ENCODE assay signal across 8 mouse cellular contexts in genomic region chr4:135854630-135855029, GRCm38 (mm10). TPM values are rescaled to one million over a fixed set of nuclear protein-coding genes. Genes with fewer than 3 reads are reported as not detected.
DNase-seq lines count a peak whose midpoint lies in the region; ATAC-seq and TF ChIP-seq lines count a peak whose summit lies in the region.

No protein-coding gene starts in this region.

- no peak for TF ChIP-seq POLR2A in heart, adult 2 months (IDR thresholded peaks at IDR 0.05; ENCODE audit: insufficient read depth, low read depth, low read length)
- no peak for TF ChIP-seq POLR2A in ES-Bruce4 (IDR thresholded peaks at IDR 0.05; ENCODE audit: insufficient read depth, low read length)

- no peak for TF ChIP-seq CTCF in heart, adult 2 months (IDR thresholded peaks at IDR 0.05)
- no peak for TF ChIP-seq CTCF in ES-Bruce4 (IDR thresholded peaks at IDR 0.05; ENCODE audit: low read depth, low read length)
- no peak for TF ChIP-seq CTCF in liver, postnatal 0 days (IDR thresholded peaks at IDR 0.05; ENCODE audit: low read depth)

- TF ChIP-seq EP300 in heart, adult 2 months (IDR thresholded peaks at IDR 0.05; ENCODE audit: insufficient read depth, low read depth, low read length), result no peak
- TF ChIP-seq EP300 in ES-Bruce4 (IDR thresholded peaks at IDR 0.05; ENCODE audit: insufficient read depth, low read depth, low read length), result no peak
- TF ChIP-seq EP300 in liver, postnatal 0 days (IDR thresholded peaks at IDR 0.05; ENCODE audit: low read depth), result no peak

- H3K27me3 ChIP-seq in heart, adult 2 months (ENCODE audit: control insufficient read depth, insufficient read depth, low read length), result no peaks in the 10 kb centered on the region
- H3K27me3 ChIP-seq in ES-Bruce4 (ENCODE audit: control insufficient read depth, insufficient read depth, low read length, poor library complexity, severe bottlenecking), result no peaks in the 10 kb centered on the region
- H3K27me3 ChIP-seq in hindbrain, embryonic 10.5 days (ENCODE audit: insufficient read depth, poor library complexity, severe bottlenecking), result no peaks in the 10 kb centered on the region
- no peaks in the 10 kb centered on the region for H3K27me3 ChIP-seq in liver, postnatal 0 days (ENCODE audit: insufficient read depth, low read length)

- H3K27ac ChIP-seq in heart, adult 2 months, result no peak overlapping the region; the same call in 1 of the 2 replicates
- peak overlapping the region; percentile 92 for H3K27ac ChIP-seq in ES-Bruce4 (ENCODE audit: insufficient read depth, low read length)
- peak overlapping the region; percentile 99 for H3K27ac ChIP-seq in hindbrain, embryonic 10.5 days
- H3K27ac ChIP-seq in liver, postnatal 0 days (ENCODE audit: low read depth), result peak overlapping the region; percentile 98

- WGBS in heart, adult 2 months, result 78% methylated on average over 11 of the region's 11 CpGs
- WGBS in hindbrain, embryonic 10.5 days, result 76% methylated on average over 11 of the region's 11 CpGs
- WGBS in liver, postnatal 0 days (ENCODE audit: insufficient replicate concordance), result 78% methylated on average over 11 of the region's 11 CpGs

- ATAC-seq in liver, postnatal 0 days, result no peak
- ATAC-seq in erythroid progenitor cell, adult 5-6 weeks (replicated peaks; ENCODE audit: low FRiP score, poor library complexity, severe bottlenecking), result no peak

- peak; percentile 88 for DNase-seq in heart, adult 11 months
- no peak for DNase-seq in heart, adult 2 months
- no peak for DNase-seq in hindbrain, embryonic 10.5 days (ENCODE audit: low spot score)
- DNase-seq in liver, postnatal 0 days, result no peak
- DNase-seq in ovary, adult 18-20 months (ENCODE audit: low spot score), result no peak
- no peak for DNase-seq in left cerebral cortex, postnatal 4 days

- peak overlapping the region; percentile 95 for H3K4me2 ChIP-seq in liver, postnatal 0 days (ENCODE audit: low read depth, low read length)

- H3K79me2 ChIP-seq in heart, adult 2 months (replicated peaks; ENCODE audit: control insufficient read depth, insufficient read depth, low read length), result peaks cover 3% of the 10 kb centered on the region

- H3K4me1 ChIP-seq in heart, adult 2 months (ENCODE audit: control insufficient read depth, insufficient read depth, low read length), result peaks cover 8% of the 10 kb centered on the region
- H3K4me1 ChIP-seq in ES-Bruce4 (ENCODE audit: control insufficient read depth, insufficient read depth, low read length), result no peaks in the 10 kb centered on the region
- peaks cover 56% of the 10 kb centered on the region for H3K4me1 ChIP-seq in hindbrain, embryonic 10.5 days (replicated peaks)
- peaks cover 55% of the 10 kb centered on the region for H3K4me1 ChIP-seq in liver, postnatal 0 days (ENCODE audit: insufficient read depth)

- H3K9ac ChIP-seq in heart, adult 2 months (ENCODE audit: low read depth, low read length), result no peak overlapping the region
- peak overlapping the region; percentile 79 for H3K9ac ChIP-seq in ES-Bruce4 (ENCODE audit: low read depth, poor library complexity, severe bottlenecking)
- peak overlapping the region; percentile 86; the same call in 1 of the 2 replicates for H3K9ac ChIP-seq in liver, postnatal 0 days (replicated peaks)

- H3K9me3 ChIP-seq in ES-Bruce4 (replicated peaks; ENCODE audit: control insufficient read depth, insufficient read depth, low read length, poor library complexity, severe bottlenecking), result no peaks in the 10 kb centered on the region
- H3K9me3 ChIP-seq in hindbrain, embryonic 10.5 days, result no peaks in the 10 kb centered on the region
- H3K9me3 ChIP-seq in liver, postnatal 0 days (ENCODE audit: low read length), result no peaks in the 10 kb centered on the region

- no peak overlapping the region for H3K4me3 ChIP-seq in heart, adult 2 months
- H3K4me3 ChIP-seq in ES-Bruce4 (ENCODE audit: low read depth, low read length), result peak overlapping the region; percentile 85
- H3K4me3 ChIP-seq in hindbrain, embryonic 10.5 days, result peak overlapping the region; percentile 93
- H3K4me3 ChIP-seq in liver, postnatal 0 days (ENCODE audit: low read depth, low read length), result peak overlapping the region; percentile 88

- H3K36me3 ChIP-seq in heart, adult 2 months (ENCODE audit: control insufficient read depth, insufficient read depth, low read length), result peaks cover 20% of the 10 kb centered on the region
- H3K36me3 ChIP-seq in ES-Bruce4 (ENCODE audit: control insufficient read depth, insufficient read depth, low read length, poor library complexity, severe bottlenecking), result peaks cover 16% of the 10 kb centered on the region
- H3K36me3 ChIP-seq in hindbrain, embryonic 10.5 days, result peaks cover 10% of the 10 kb centered on the region
- H3K36me3 ChIP-seq in liver, postnatal 0 days (replicated peaks; ENCODE audit: insufficient read depth, low read length), result peaks cover 10% of the 10 kb centered on the region

- intact Hi-C loops in heart, adult 2 months (cut with DNase I), result loop anchor here (10.0 kb wide), 1 partner anchor 500 kb away; the partner anchor contains the start of gene Srrm1
- intact Hi-C loops in left cerebral cortex, postnatal 4 days (cut with DNase I), result no loop called here

RNA-seq across cellular contexts. Expression of gene Srsf10, which starts 0.9 kb away (rescaled TPM):
- total RNA-seq in heart, adult 2 months (2021), result 10 to 100 TPM; 45.3 to 49.1 TPM
- 28.8 and 37.7 TPM in 2 replicates for polyA plus RNA-seq in heart, adult 2 months (2012; rRNA removed)
- 293 and 302 TPM in 2 replicates for polyA plus RNA-seq in ES-Bruce4 (2011; ENCODE audit: insufficient read depth, insufficient read length, low read depth, missing spikeins)
- 283 and 352 TPM in 2 replicates for polyA plus RNA-seq in hindbrain, embryonic 10.5 days (2016; fragmentation: Nextera tagmentation; extraction: Ambion mirVana)
- 62.1 and 67.6 TPM in 2 replicates for polyA plus RNA-seq in liver, postnatal 0 days (2015; fragmentation: Nextera tagmentation; extraction: Ambion mirVana)
- 100 to 1,000 TPM; 103 to 120 TPM for total RNA-seq in left cerebral cortex, postnatal 4 days (2021)
- total RNA-seq in erythroid progenitor cell, adult 5-6 weeks (2015; ENCODE audit: low replicate concordance), result 410 and 552 TPM in 2 replicates
- total RNA-seq in erythroid progenitor cell, adult 5-6 weeks (2017; ENCODE audit: low replicate concordance), result 431 and 814 TPM in 2 replicates

RNA-seq across cellular contexts. Expression of gene Pnrc2, which starts 19.0 kb away (rescaled TPM):
- total RNA-seq in heart, adult 2 months (2021), result 10 to 100 TPM; 58.8 to 81.2 TPM
- 14.9 and 35.4 TPM in 2 replicates for polyA plus RNA-seq in heart, adult 2 months (2012; rRNA removed)
- 77.4 and 84.4 TPM in 2 replicates for polyA plus RNA-seq in ES-Bruce4 (2011; ENCODE audit: insufficient read depth, insufficient read length, low read depth, missing spikeins)
- polyA plus RNA-seq in hindbrain, embryonic 10.5 days (2016; fragmentation: Nextera tagmentation; extraction: Ambion mirVana), result 171 and 204 TPM in 2 replicates
- 53.2 and 55.2 TPM in 2 replicates for polyA plus RNA-seq in liver, postnatal 0 days (2015; fragmentation: Nextera tagmentation; extraction: Ambion mirVana)
- total RNA-seq in left cerebral cortex, postnatal 4 days (2021), result 10 to 100 TPM; 41.1 to 45.2 TPM
- 245 and 298 TPM in 2 replicates for total RNA-seq in erythroid progenitor cell, adult 5-6 weeks (2015; ENCODE audit: low replicate concordance)
- total RNA-seq in erythroid progenitor cell, adult 5-6 weeks (2017; ENCODE audit: low replicate concordance), result 215 and 282 TPM in 2 replicates

RNA-seq across cellular contexts. Expression of gene Cnr2, which starts 40.6 kb away (rescaled TPM):
- total RNA-seq in heart, adult 2 months (2021), result under 1 TPM; 0.23 to 0.59 TPM
- polyA plus RNA-seq in heart, adult 2 months (2012; rRNA removed), result 0.64 and 0.88 TPM in 2 replicates
- polyA plus RNA-seq in ES-Bruce4 (2011; ENCODE audit: insufficient read depth, insufficient read length, low read depth, missing spikeins), result 0.16 TPM in 1 of 2 replicates, not detected in the other
- polyA plus RNA-seq in hindbrain, embryonic 10.5 days (2016; fragmentation: Nextera tagmentation; extraction: Ambion mirVana), result 0.21 and 0.66 TPM in 2 replicates
- 2.5 and 2.6 TPM in 2 replicates for polyA plus RNA-seq in liver, postnatal 0 days (2015; fragmentation: Nextera tagmentation; extraction: Ambion mirVana)
- total RNA-seq in left cerebral cortex, postnatal 4 days (2021), result under 1 TPM; 0.12 to 0.16 TPM
- 4.3 and 5.0 TPM in 2 replicates for total RNA-seq in erythroid progenitor cell, adult 5-6 weeks (2015; ENCODE audit: low replicate concordance)
- 1.7 and 3.4 TPM in 2 replicates for total RNA-seq in erythroid progenitor cell, adult 5-6 weeks (2017; ENCODE audit: low replicate concordance)
